Mouse (Mus musculus) erythroblast, embryonic 14.5 days (primary cell): ENCODE measurements around the gene Gm49661.

Experiments used
- GATA1 ChIP-seq: IDR thresholded peaks from 2 replicates; pipeline ENCODE4 v1.6.1; 2012; ENCODE audit warnings: low read length, inconsistent platforms, mixed read lengths
- TAL1 ChIP-seq: IDR thresholded peaks from 3 replicates; pipeline ENCODE4 v1.6.1; 2012; ENCODE audit warnings: low read length, inconsistent platforms, mixed read lengths

DNA sequence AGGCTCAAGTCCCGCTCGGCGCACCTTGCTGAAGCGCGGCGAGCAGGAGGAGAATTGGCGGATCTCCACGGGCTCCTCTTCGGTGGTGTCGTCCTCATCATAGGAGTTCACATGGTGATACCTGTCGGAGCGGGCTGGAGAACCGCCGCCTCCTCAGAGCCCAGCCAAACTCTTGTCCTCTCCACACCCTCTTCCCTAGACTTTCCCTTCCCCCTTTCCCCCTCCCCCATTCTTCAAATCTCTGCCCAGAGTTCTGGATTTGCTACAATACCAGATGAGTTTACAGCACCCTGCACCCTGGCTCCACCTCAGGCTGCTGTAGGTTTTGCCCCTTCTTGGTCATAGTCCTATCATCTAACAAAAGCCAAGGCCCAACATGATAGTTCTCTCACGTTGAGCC, 50.6 kb downstream of the Gm49661 start:
- TF ChIP-seq GATA1 (no peak), TAL1 (no peak)
